Comparison of ENCODE assay signal across 8 mouse cellular contexts in genomic region chr13:28885083-28886037, GRCm38 (mm10).
DNase-seq lines count a peak whose midpoint lies in the region; ATAC-seq and TF ChIP-seq lines count a peak whose summit lies in the region.

No protein-coding gene starts in this region.

- H3K27ac ChIP-seq in gastrocnemius, adult 2 months = peak overlapping the region; percentile 74
- H3K27ac ChIP-seq in heart, embryonic 12.5 days (ENCODE audit: poor library complexity, severe bottlenecking) = no peak overlapping the region
- H3K27ac ChIP-seq in midbrain, embryonic 13.5 days = peak overlapping the region; percentile 68; the same call in 1 of the 2 replicates

- intact Hi-C loops in gastrocnemius, adult 2 months (cut with DNase I) = loop anchor here (5.0 kb wide), 1 partner anchor 67 kb away; the partner anchor contains the start of gene Sox4

- DNase-seq in gastrocnemius, adult 2 months = peak; percentile 25
- no peak for DNase-seq in gastrocnemius, postnatal 25 days
- peak; percentile 79 for DNase-seq in brain, embryonic 14.5 days (ENCODE audit: low read depth)
- peak; percentile 25 for DNase-seq in kidney, postnatal 14 days
- DNase-seq in thymus, postnatal 14 days = peak; percentile 56
- DNase-seq in urinary bladder, postnatal 14 days (ENCODE audit: low spot score) = no peak

- peak overlapping the region; percentile 65 for H3K9ac ChIP-seq in heart, embryonic 12.5 days
- H3K9ac ChIP-seq in midbrain, embryonic 13.5 days (replicated peaks) = peak overlapping the region; percentile 74

- H3K9me3 ChIP-seq in heart, embryonic 12.5 days (replicated peaks) = no peaks in the 10 kb centered on the region
- no peaks in the 10 kb centered on the region for H3K9me3 ChIP-seq in midbrain, embryonic 13.5 days

- no peak for TF ChIP-seq CTCF in gastrocnemius, adult 2 months (IDR thresholded peaks at IDR 0.05)
- TF ChIP-seq CTCF in brain, embryonic 14.5 days (IDR thresholded peaks at IDR 0.05; ENCODE audit: borderline replicate concordance, extremely low read depth, insufficient read depth, insufficient read length) = no peak

- no peaks in the 10 kb centered on the region for H3K36me3 ChIP-seq in heart, embryonic 12.5 days
- H3K36me3 ChIP-seq in midbrain, embryonic 13.5 days = no peaks in the 10 kb centered on the region

- peak overlapping the region; percentile 83 for H3K4me3 ChIP-seq in gastrocnemius, adult 2 months
- peak overlapping the region; percentile 52 for H3K4me3 ChIP-seq in heart, embryonic 12.5 days
- H3K4me3 ChIP-seq in midbrain, embryonic 13.5 days (replicated peaks) = peak overlapping the region; percentile 67

- TF ChIP-seq POLR2A in brain, embryonic 14.5 days (IDR thresholded peaks at IDR 0.05; ENCODE audit: borderline replicate concordance, extremely low read depth, insufficient read depth, insufficient read length, poor library complexity, severe bottlenecking) = peak; percentile 50; the same call in 1 of the 2 replicates

- 0 out of 2 replicates have a peak, but pooled peaks have one; percentile 25 for ATAC-seq in heart, embryonic 12.5 days (ENCODE audit: insufficient number of reproducible peaks, low FRiP score)
- ATAC-seq in midbrain, embryonic 13.5 days = peak; percentile 78

- H3K4me2 ChIP-seq in heart, embryonic 12.5 days = peak overlapping the region; percentile 71
- H3K4me2 ChIP-seq in midbrain, embryonic 13.5 days (replicated peaks) = peak overlapping the region; percentile 79

- H3K27me3 ChIP-seq in heart, embryonic 12.5 days (replicated peaks) = peaks cover 37% of the 10 kb centered on the region
- H3K27me3 ChIP-seq in midbrain, embryonic 13.5 days = peaks cover 15% of the 10 kb centered on the region; the same call in 1 of the 2 replicates

- WGBS in heart, embryonic 12.5 days = 1% methylated on average over 29 of the region's 30 CpGs
- under 1% methylated on average over 27 of the region's 30 CpGs for WGBS in midbrain, embryonic 13.5 days

- H3K4me1 ChIP-seq in heart, embryonic 12.5 days (replicated peaks) = peaks cover 9% of the 10 kb centered on the region; the same call in 1 of the 2 replicates
- H3K4me1 ChIP-seq in midbrain, embryonic 13.5 days (replicated peaks) = peaks cover 51% of the 10 kb centered on the region

Comparison
In these comparisons a context has a peak if more than half of its experiments do, and no peak if none do; other contexts are left out.
1. DNase-seq: peak in gastrocnemius, adult 2 months (single experiment), brain, embryonic 14.5 days (single experiment), kidney, postnatal 14 days (single experiment) and thymus, postnatal 14 days (single experiment); none in gastrocnemius, postnatal 25 days (single experiment) and urinary bladder, postnatal 14 days (single experiment).
2. Peak in every context shown above with its lines, with median percentiles within 50 percentile points of each other: H3K4me3 ChIP-seq.